Mouse (Mus musculus) urinary bladder, adult 2 months (tissue): ENCODE results near the gene Exoc3l2. TPM values are rescaled to one million over a fixed set of nuclear protein-coding genes. Genes with fewer than 3 reads are reported as not detected.

ENCODE experiments used
- DNase-seq: peaks from one replicate; pipeline ENCODE4 v3.0.0; 2022; ENCODE audit warnings: low spot score
- polyA plus RNA-seq: library from polyadenylated mRNA; depleted of rRNA; stranded (reverse); fragments of >200 nt; gene quantifications from 2 replicates; pipeline ENCODE4 v1.2.3, GENCODE M21; 2012

Gene Exoc3l2
- polyA plus RNA-seq, 1 experiment: 8.4 TPM

GRCm38 (mm10) chr7:19456628-19457027 is 6.5 kb upstream of the Exoc3l2 start:
- no peak for DNase-seq

DNA sequence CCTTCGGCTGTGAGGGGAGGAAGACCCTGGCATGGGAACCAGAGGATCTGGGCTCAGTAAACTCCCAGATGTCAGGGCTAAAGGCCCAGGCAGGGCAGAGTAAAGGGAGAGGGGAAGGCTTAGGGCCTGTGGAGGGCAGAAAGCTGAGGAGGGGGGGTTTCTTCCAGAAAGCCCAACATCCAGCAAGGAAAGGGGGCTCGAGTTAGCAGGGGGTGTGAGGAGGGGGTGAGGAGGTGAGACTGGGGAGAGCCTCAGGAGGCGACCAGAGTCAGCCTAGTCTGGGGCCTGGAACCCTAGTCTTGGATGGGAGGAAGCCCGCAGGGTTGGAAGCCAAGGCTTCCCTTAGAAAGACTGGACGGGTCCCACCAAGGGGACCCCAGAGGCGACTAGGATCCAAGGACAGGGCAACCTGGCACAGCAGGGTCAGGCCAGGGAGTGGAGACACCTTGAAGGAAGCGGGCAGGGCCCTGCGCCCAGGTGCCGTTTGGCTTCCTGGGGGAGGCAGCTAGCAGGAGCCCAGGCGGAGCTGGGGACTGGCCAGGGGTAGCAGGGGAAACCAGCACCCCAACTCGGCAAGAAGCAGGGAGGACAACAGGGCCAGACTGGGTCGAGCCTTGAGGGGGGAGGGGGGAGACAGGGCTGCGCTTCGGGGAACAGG is 5.6 kb upstream of the Exoc3l2 start:
- no peak for DNase-seq

GRCm38 (mm10) chr7:19458072-19458486 is 5.1 kb upstream of the Exoc3l2 start:
- peak; percentile 44 for DNase-seq

- peak; percentile 69 for DNase-seq
Observed at GRCm38 (mm10) chr7:19458591-19459111, 4.5 kb upstream of the Exoc3l2 start, which contains the start of gene Mark4. TSS of gene Mark4 (minus strand) at chr7:19458821.

DNA sequence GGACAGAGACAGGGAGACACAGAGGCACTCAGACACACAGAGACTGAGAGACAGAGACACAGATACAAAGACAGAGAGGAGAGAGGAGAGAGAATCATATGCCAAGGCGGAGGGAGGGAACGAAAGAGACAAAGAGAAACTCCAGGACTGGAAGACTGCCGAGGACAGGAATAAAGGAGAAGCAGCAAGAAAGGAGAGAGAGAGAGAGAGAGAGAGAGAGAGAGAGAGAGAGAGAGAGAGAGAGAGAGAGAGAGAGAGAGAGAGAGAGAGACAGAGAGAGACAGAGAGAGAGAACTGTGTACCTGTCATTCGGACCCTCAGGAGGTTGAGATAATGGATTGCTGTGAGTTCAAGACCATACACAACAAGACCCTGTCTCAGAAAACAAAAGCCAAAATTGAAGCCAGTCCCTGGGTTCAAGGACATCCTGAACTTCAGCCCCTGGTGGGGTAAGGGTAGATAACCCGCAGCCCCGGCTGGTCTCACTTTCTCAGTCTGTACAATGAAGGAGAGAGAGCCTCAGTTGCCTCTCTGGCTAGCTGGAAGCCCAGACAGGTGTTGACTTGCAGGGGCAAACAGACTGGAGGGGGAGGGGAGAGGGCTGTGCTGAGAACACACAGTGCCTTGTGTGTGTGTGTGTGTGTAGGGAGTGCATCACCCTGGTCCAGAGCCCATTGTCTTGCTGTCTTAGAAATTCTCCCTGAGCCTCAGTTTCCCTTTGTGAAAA is 3.8 kb upstream of the Exoc3l2 start:
- DNase-seq: no peak

DNA sequence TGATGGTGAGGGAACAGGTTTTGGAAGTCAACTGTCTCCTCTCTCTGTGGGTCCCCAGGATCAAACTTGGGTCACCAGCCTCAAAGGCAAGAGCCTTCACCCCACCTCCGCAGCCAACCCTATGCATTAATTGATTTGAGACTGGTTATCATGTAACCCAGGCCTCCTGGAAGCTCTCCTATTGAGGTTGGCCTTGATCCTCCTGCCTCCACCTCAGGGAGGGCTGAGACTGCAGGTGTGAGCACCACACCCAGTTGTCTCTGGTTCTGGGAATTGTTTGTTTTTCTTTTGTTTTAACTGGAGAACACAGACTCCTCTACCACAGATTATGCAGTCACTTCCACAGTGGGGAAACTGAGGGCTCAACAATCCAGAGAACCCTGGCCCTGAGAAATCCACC is 2.6 kb upstream of the Exoc3l2 start:
- no peak for DNase-seq

GRCm38 (mm10) chr7:19461488-19461887 is 1.6 kb upstream of the Exoc3l2 start:
- no peak for DNase-seq

DNA sequence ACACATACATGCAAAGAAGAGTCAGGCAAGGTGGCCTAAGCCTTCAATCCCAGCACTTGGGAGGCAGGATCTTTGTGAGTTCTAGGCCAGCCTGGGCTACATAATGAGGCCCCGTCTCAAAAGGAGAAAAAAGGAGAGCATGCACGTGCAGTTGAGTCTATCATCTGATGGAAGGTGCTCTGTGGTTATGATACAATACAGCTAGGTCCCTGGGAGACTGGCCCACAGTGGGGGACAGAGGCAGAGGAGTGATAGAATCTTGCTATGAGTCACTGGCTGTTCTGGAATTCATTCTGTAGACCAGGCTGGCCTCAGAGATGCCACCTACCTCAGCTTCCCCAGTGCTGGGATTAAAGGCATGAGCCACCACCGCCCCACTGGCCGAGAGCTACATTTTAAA is 688 bp upstream of the Exoc3l2 start:
- no peak for DNase-seq

GRCm38 (mm10) chr7:19464367-19465307 is 1.5 kb downstream of the Exoc3l2 start:
- DNase-seq: no peak

DNA sequence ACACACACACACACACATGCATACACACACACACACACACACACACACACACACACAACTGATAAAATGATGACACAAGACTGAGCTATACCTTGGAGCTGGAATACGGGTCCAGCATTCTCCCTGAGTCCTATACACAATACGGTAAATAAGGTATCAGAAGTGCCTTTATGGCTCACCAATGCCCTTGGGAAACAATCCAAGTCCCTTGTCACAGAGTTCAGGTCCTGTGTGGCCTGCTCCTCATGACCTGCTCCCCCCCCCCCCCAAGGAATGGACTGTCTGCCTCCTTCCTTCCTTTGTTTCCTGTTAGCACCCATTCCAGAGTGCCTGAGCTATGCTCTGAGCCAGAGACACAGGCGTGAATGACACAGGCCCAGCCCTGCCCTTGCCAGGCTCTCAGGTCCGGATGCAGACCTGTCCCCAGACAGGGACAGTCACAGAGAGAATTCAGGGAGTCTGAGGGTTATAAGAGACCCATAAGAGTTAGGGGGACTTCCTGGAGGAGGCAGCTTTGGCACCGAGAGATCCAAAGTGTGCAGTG is 3.5 kb downstream of the Exoc3l2 start:
- no peak for DNase-seq

DNA sequence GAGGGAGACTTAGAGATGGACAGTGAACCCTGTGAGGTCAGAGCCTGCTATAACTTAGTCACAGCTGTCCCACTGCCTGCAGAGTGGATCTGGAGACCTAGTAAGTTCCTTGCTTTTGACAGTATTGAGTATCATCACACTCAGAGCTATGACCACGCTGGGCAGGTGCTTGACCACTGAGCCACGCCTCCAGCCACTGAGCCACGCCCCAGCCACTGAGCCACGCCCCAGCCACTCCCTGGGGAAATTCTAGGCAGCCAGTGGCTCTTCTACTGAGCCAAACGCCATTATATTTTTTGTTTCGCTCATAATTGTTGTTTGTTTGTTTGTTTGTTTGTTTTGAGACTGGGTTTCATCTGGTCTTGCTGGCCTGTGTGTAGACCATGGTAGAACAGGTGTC is 4.5 kb downstream of the Exoc3l2 start:
- DNase-seq: no peak

- DNase-seq: no peak
Observed at GRCm38 (mm10) chr7:19468279-19468678, 5.1 kb downstream of the Exoc3l2 start.

- DNase-seq: no peak
Observed at GRCm38 (mm10) chr7:19469404-19469803, 6.3 kb downstream of the Exoc3l2 start.

DNA sequence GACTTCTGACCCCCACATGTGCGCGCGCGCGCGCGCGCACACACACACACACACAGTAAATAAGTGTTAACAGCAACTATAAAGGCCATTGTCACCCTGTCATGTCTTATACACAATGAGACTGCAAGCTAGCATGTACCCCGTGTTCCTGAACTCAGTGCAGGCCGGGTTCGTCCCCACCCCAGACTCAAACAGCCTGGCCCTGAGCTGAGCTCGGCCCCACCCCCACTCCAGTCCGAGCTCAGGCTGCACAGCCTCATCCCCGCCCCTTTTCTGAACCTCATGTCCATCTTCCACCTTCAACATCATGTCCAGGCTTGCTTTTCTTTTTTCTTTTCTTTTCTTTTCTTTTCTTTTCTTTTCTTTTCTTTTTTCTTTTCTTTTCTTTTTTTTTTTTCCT is 7.2 kb downstream of the Exoc3l2 start:
- DNase-seq: no peak

GRCm38 (mm10) chr7:19472403-19472802 is 9.3 kb downstream of the Exoc3l2 start:
- no peak for DNase-seq

DNA sequence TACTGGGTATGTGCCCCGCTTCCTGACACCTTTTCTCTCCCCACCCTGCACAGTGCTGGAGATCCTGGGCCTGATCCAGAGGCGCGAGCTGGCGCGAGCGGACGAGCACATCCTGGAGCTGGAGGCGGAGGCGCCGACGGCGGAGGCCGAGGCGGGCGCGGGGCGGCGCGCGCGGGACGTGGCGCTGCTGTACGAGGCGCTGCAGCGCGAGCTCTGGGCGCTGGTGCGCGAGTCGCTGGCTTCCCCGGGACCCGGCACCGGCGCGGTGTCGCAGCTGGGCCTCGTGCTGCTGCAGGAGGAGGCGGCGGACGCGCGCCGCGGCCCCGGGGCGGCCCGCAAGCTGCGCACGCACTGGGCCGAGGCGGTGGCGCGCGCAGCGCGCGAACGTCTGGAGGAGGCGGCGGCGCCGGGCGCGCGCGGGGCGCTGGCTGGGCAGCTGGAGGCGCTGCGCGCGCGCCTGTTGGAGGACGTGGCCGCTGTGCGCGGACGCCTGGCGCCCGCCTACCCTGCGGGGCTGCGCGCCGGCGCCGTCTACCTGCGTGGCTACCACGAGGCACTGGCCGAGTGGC is 10.8 kb downstream of the Exoc3l2 start:
- peak; percentile 63 for DNase-seq

DNA sequence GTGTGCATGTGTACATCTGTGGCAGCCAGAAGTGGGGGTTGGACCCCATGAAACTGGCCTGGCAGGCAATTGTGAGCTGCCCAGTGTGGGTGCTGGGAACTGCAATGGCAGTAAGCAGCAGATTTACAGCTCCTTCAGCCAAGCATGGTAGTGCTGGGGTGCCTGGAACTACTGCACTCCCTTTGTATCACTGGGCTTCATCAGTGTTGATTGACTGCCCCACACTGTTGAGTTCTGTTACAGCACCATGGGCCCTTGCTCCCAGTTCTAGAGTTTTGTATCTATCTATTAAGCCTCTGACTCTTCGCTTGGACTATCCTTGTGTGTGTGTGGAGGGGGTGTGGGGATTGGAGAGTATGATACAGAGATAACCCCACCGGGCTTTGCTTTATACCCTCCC is 14.0 kb downstream of the Exoc3l2 start:
- DNase-seq: no peak

- DNase-seq: no peak
Observed at GRCm38 (mm10) chr7:19477624-19478384, 14.7 kb downstream of the Exoc3l2 start.

GRCm38 (mm10) chr7:19483281-19483680 is 20.1 kb downstream of the Exoc3l2 start:
- no peak for DNase-seq

DNA sequence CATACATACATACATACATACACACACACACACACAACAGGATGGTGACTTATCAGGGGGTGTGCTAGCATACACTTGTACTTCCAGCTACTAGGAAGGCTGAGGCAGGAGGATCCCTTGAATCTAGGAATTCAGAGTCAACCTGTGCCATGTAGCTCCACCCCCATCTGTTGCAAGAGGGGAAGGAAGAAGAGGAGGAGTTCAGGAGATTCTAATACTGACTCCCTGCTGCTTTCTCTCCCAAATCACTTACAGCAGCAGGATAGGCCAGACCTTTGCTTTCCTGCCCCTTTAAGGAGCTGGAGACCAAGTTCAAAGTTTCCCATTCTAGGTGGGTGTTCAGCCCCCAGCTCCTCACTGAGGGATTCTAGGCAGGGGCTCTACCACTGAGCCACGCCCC is 22.4 kb downstream of the Exoc3l2 start:
- DNase-seq: no peak

- DNase-seq: no peak
Observed at GRCm38 (mm10) chr7:19486549-19486948, 23.4 kb downstream of the Exoc3l2 start.
